Mouse (Mus musculus): ENCODE results near the gene Elavl1. TPM values are rescaled to one million over a fixed set of nuclear protein-coding genes. Genes with fewer than 3 reads are reported as not detected.
"Not testable (repeated sequence)": the region's sequence is repeated elsewhere in the genome, so short reads cannot be mapped to it uniquely, and the experiment has no call there.

Gene Elavl1
- polyA plus RNA-seq, 1 experiment from 2014 or later: 127 TPM

GRCm38 (mm10) chr8:4354516-4354915 lies 29.3 kb upstream of the Elavl1 start:
- no peak overlapping the region for H3K9ac ChIP-seq (replicated peaks; ENCODE audit: low read depth, low read length)
- 83% methylated on average over 1 of the region's 1 CpGs for WGBS
- no peaks in the 10 kb centered on the region for H3K27me3 ChIP-seq (replicated peaks; ENCODE audit: control insufficient read depth, insufficient read depth, low read length)
- H3K36me3 ChIP-seq (ENCODE audit: control insufficient read depth, insufficient read depth): no peaks in the 10 kb centered on the region
- no peak overlapping the region for H3K4me2 ChIP-seq (ENCODE audit: low read length)
- H3K4me1 ChIP-seq (replicated peaks; ENCODE audit: control insufficient read depth, insufficient read depth, low read length): peaks cover 3% of the 10 kb centered on the region; the same call in 1 of the 2 replicates
- no peak for ATAC-seq
- no peak overlapping the region for H3K27ac ChIP-seq (ENCODE audit: low read length)
- H3K4me3 ChIP-seq (replicated peaks; ENCODE audit: low read length): no peak overlapping the region
- no peaks in the 10 kb centered on the region for H3K9me3 ChIP-seq (ENCODE audit: control insufficient read depth, low read length)

- no peak for ATAC-seq
- no peak overlapping the region for H3K9ac ChIP-seq (replicated peaks; ENCODE audit: low read depth, low read length)
- 91% methylated on average over 4 of the region's 4 CpGs for whole genome bisulfite sequencing
Measured at GRCm38 (mm10) chr8:4353741-4354140, 28.5 kb upstream of the Elavl1 start.

GRCm38 (mm10) chr8:4352562-4352961 lies 27.3 kb upstream of the Elavl1 start:
- H3K36me3 ChIP-seq (ENCODE audit: control insufficient read depth, insufficient read depth); H3K27me3 ChIP-seq (replicated peaks; ENCODE audit: control insufficient read depth, insufficient read depth, low read length); ATAC-seq; H3K9me3 ChIP-seq (ENCODE audit: control insufficient read depth, low read length); H3K4me1 ChIP-seq (replicated peaks; ENCODE audit: control insufficient read depth, insufficient read depth, low read length); H3K27ac ChIP-seq (ENCODE audit: low read length); H3K9ac ChIP-seq (replicated peaks; ENCODE audit: low read depth, low read length); H3K4me2 ChIP-seq (ENCODE audit: low read length); H3K4me3 ChIP-seq (replicated peaks; ENCODE audit: low read length): not testable (repeated sequence)
- 88% methylated on average over 6 of the region's 6 CpGs for WGBS

More at GRCm38 (mm10) chr8:4353741-4354140, 28.5 kb upstream of the Elavl1 start:
- H3K27me3 ChIP-seq (replicated peaks; ENCODE audit: control insufficient read depth, insufficient read depth, low read length): no peaks in the 10 kb centered on the region
- H3K36me3 ChIP-seq (ENCODE audit: control insufficient read depth, insufficient read depth): no peaks in the 10 kb centered on the region
- H3K4me3 ChIP-seq (replicated peaks; ENCODE audit: low read length): no peak overlapping the region
- H3K4me2 ChIP-seq (ENCODE audit: low read length): no peak overlapping the region
- H3K27ac ChIP-seq (ENCODE audit: low read length): no peak overlapping the region
- H3K9me3 ChIP-seq (ENCODE audit: control insufficient read depth, low read length): no peaks in the 10 kb centered on the region
- no peaks in the 10 kb centered on the region for H3K4me1 ChIP-seq (replicated peaks; ENCODE audit: control insufficient read depth, insufficient read depth, low read length)

GRCm38 (mm10) chr8:4350618-4351017 lies 25.4 kb upstream of the Elavl1 start:
- 88% methylated on average over 3 of the region's 3 CpGs for WGBS
- H3K4me1 ChIP-seq (replicated peaks; ENCODE audit: control insufficient read depth, insufficient read depth, low read length): no peaks in the 10 kb centered on the region
- no peaks in the 10 kb centered on the region for H3K27me3 ChIP-seq (replicated peaks; ENCODE audit: control insufficient read depth, insufficient read depth, low read length)
- H3K9ac ChIP-seq (replicated peaks; ENCODE audit: low read depth, low read length): no peak overlapping the region
- H3K36me3 ChIP-seq (ENCODE audit: control insufficient read depth, insufficient read depth): no peaks in the 10 kb centered on the region
- ATAC-seq: no peak
- no peak overlapping the region for H3K4me3 ChIP-seq (replicated peaks; ENCODE audit: low read length)
- H3K27ac ChIP-seq (ENCODE audit: low read length): no peak overlapping the region
- H3K4me2 ChIP-seq (ENCODE audit: low read length): no peak overlapping the region
- no peaks in the 10 kb centered on the region for H3K9me3 ChIP-seq (ENCODE audit: control insufficient read depth, low read length)

- Histone ChIP-seq H3K27me3 (replicated peaks; ENCODE audit: control insufficient read depth, insufficient read depth, low read length) (no peaks in the 10 kb centered on the region), H3K4me3 (replicated peaks; ENCODE audit: low read length) (no peak overlapping the region), H3K36me3 (ENCODE audit: control insufficient read depth, insufficient read depth) (no peaks in the 10 kb centered on the region), H3K9ac (replicated peaks; ENCODE audit: low read depth, low read length) (no peak overlapping the region), H3K4me1 (replicated peaks; ENCODE audit: control insufficient read depth, insufficient read depth, low read length) (no peaks in the 10 kb centered on the region), H3K4me2 (ENCODE audit: low read length) (no peak overlapping the region), H3K9me3 (ENCODE audit: control insufficient read depth, low read length) (no peaks in the 10 kb centered on the region), H3K27ac (ENCODE audit: low read length) (no peak overlapping the region)
- no peak for ATAC-seq
- WGBS: 60% methylated on average over 1 of the region's 1 CpGs
Measured at GRCm38 (mm10) chr8:4349335-4349734, 24.1 kb upstream of the Elavl1 start.

- Histone ChIP-seq H3K4me1 (replicated peaks; ENCODE audit: control insufficient read depth, insufficient read depth, low read length) (no peaks in the 10 kb centered on the region), H3K4me3 (replicated peaks; ENCODE audit: low read length) (no peak overlapping the region), H3K9ac (replicated peaks; ENCODE audit: low read depth, low read length) (no peak overlapping the region), H3K27me3 (replicated peaks; ENCODE audit: control insufficient read depth, insufficient read depth, low read length) (no peaks in the 10 kb centered on the region), H3K4me2 (ENCODE audit: low read length) (no peak overlapping the region), H3K27ac (ENCODE audit: low read length) (no peak overlapping the region), H3K36me3 (ENCODE audit: control insufficient read depth, insufficient read depth) (no peaks in the 10 kb centered on the region), H3K9me3 (ENCODE audit: control insufficient read depth, low read length) (no peaks in the 10 kb centered on the region)
- no peak for ATAC-seq
- WGBS: 37% methylated on average over 12 of the region's 12 CpGs
Measured at GRCm38 (mm10) chr8:4348275-4348674, 23.1 kb upstream of the Elavl1 start.

- Histone ChIP-seq H3K9ac (replicated peaks; ENCODE audit: low read depth, low read length) (no peak overlapping the region), H3K4me2 (ENCODE audit: low read length) (no peak overlapping the region), H3K4me3 (replicated peaks; ENCODE audit: low read length) (no peak overlapping the region), H3K9me3 (ENCODE audit: control insufficient read depth, low read length) (no peaks in the 10 kb centered on the region), H3K27ac (ENCODE audit: low read length) (no peak overlapping the region), H3K4me1 (replicated peaks; ENCODE audit: control insufficient read depth, insufficient read depth, low read length) (no peaks in the 10 kb centered on the region), H3K36me3 (ENCODE audit: control insufficient read depth, insufficient read depth) (no peaks in the 10 kb centered on the region), H3K27me3 (replicated peaks; ENCODE audit: control insufficient read depth, insufficient read depth, low read length) (no peaks in the 10 kb centered on the region)
- no peak for ATAC-seq
- WGBS: 71% methylated on average over 7 of the region's 7 CpGs
Measured at GRCm38 (mm10) chr8:4347661-4348060, 22.4 kb upstream of the Elavl1 start.

GRCm38 (mm10) chr8:4340207-4340606 lies 15.0 kb upstream of the Elavl1 start:
- no peaks in the 10 kb centered on the region for H3K9me3 ChIP-seq (ENCODE audit: control insufficient read depth, low read length)
- H3K36me3 ChIP-seq (ENCODE audit: control insufficient read depth, insufficient read depth): peaks cover 20% of the 10 kb centered on the region
- no peak overlapping the region for H3K4me2 ChIP-seq (ENCODE audit: low read length)
- H3K4me1 ChIP-seq (replicated peaks; ENCODE audit: control insufficient read depth, insufficient read depth, low read length): no peaks in the 10 kb centered on the region
- no peak overlapping the region for H3K4me3 ChIP-seq (replicated peaks; ENCODE audit: low read length)
- no peaks in the 10 kb centered on the region for H3K27me3 ChIP-seq (replicated peaks; ENCODE audit: control insufficient read depth, insufficient read depth, low read length)
- H3K9ac ChIP-seq (replicated peaks; ENCODE audit: low read depth, low read length): no peak overlapping the region
- WGBS: 53% methylated on average over 3 of the region's 3 CpGs
- peak; percentile 53 for ATAC-seq
- H3K27ac ChIP-seq (ENCODE audit: low read length): no peak overlapping the region

GRCm38 (mm10) chr8:4335678-4336077 lies 10.5 kb upstream of the Elavl1 start:
- Histone ChIP-seq H3K36me3 (ENCODE audit: control insufficient read depth, insufficient read depth) (peaks cover 40% of the 10 kb centered on the region), H3K4me3 (replicated peaks; ENCODE audit: low read length) (no peak overlapping the region), H3K9me3 (ENCODE audit: control insufficient read depth, low read length) (no peaks in the 10 kb centered on the region), H3K4me1 (replicated peaks; ENCODE audit: control insufficient read depth, insufficient read depth, low read length) (no peaks in the 10 kb centered on the region), H3K27ac (ENCODE audit: low read length) (no peak overlapping the region), H3K4me2 (ENCODE audit: low read length) (no peak overlapping the region), H3K27me3 (replicated peaks; ENCODE audit: control insufficient read depth, insufficient read depth, low read length) (no peaks in the 10 kb centered on the region), H3K9ac (replicated peaks; ENCODE audit: low read depth, low read length) (no peak overlapping the region)
- WGBS: 95% methylated on average over 2 of the region's 2 CpGs
- no peak for ATAC-seq

- no peak overlapping the region for H3K9ac ChIP-seq (replicated peaks; ENCODE audit: low read depth, low read length)
- H3K4me3 ChIP-seq (replicated peaks; ENCODE audit: low read length): no peak overlapping the region
- H3K27ac ChIP-seq (ENCODE audit: low read length): no peak overlapping the region
- no peaks in the 10 kb centered on the region for H3K27me3 ChIP-seq (replicated peaks; ENCODE audit: control insufficient read depth, insufficient read depth, low read length)
- 100% methylated on average over 1 of the region's 1 CpGs for WGBS
- H3K9me3 ChIP-seq (ENCODE audit: control insufficient read depth, low read length): no peaks in the 10 kb centered on the region
- H3K4me1 ChIP-seq (replicated peaks; ENCODE audit: control insufficient read depth, insufficient read depth, low read length): no peaks in the 10 kb centered on the region
- no peak overlapping the region for H3K4me2 ChIP-seq (ENCODE audit: low read length)
- ATAC-seq: no peak
- H3K36me3 ChIP-seq (ENCODE audit: control insufficient read depth, insufficient read depth): peaks cover 50% of the 10 kb centered on the region
Measured at GRCm38 (mm10) chr8:4333966-4334365, 8.8 kb upstream of the Elavl1 start.

Measured in forebrain, embryonic 16.5 days (tissue).